Mouse (Mus musculus): ENCODE results near the gene Ctdspl2.

GRCm38 (mm10) chr2:122022284-122022683, 66.5 kb downstream of the Ctdspl2 start:
- TF ChIP-seq CTCF (IDR thresholded peaks at IDR 0.05; ENCODE audit: low read depth, low read length) (no peak), POLR2A (IDR thresholded peaks at IDR 0.05; ENCODE audit: borderline replicate concordance, low read depth, low read length) (no peak)

Measured in bone marrow macrophage, adult 2 months (primary cell).